Mouse (Mus musculus) heart, postnatal 0 days (tissue): ENCODE measurements at regions not wholly inside any gene's neighbourhood (a gene's known extent, or its start where the extent isn't known, plus 50 kb on each side); places are given as distances from the start of the nearest gene placed in this dataset.

Experiments
- CTCF ChIP-seq: IDR thresholded peaks from 2 replicates; pipeline ENCODE4 v1.5.1; 2016; ENCODE audit warnings: antibody characterized with exemption, control low read depth, low read depth
- EP300 ChIP-seq: IDR thresholded peaks from 2 replicates; pipeline ENCODE4 v1.6.1; 2016; ENCODE audit warnings: antibody characterized with exemption, low read depth

GRCm38 (mm10) chr11:63565471-63566232 is 356.4 kb downstream of the Hs3st3b1 start:
- TF ChIP-seq CTCF: no peak
- TF ChIP-seq EP300: no peak
